Mouse (Mus musculus) erythroblast, adult 5-6 weeks (primary cell): Measurements from ENCODE around the gene Lancl2. TPM values are rescaled to one million over a fixed set of nuclear protein-coding genes. Genes with fewer than 3 reads are reported as not detected.

Source experiments
- ATAC-seq: replicated peaks from 2 replicates; pipeline ENCODE4 v1.8.0; 2016; ENCODE audit warnings: moderate number of reproducible peaks, mild to moderate bottlenecking, moderate TSS enrichment, inconsistent platforms; ENCODE audit not compliant: poor library complexity, low FRiP score, severe bottlenecking
- total RNA-seq, 2 experiments: library from RNA; stranded (forward) in 1 of 2; stranded (reverse) in 1 of 2; fragments of 150-400 nt in 1 of 2; fragments of 200-764, 138-1000 nt in 1 of 2; gene quantifications; 2 replicates each; pipeline versions ENCODE4 v1.2.3 to v1.2.4; 2015 to 2017; ENCODE audit warnings: low replicate concordance in 2 of 2

The Lancl2 gene
- total RNA-seq (2015; ENCODE audit: low replicate concordance) (13.1 and 21.7 TPM in 2 replicates), total RNA-seq (2017; ENCODE audit: low replicate concordance) (26.2 and 45.4 TPM in 2 replicates)

- ATAC-seq: peak; percentile 43
Observed at GRCm38 (mm10) chr6:57702376-57702742, at the start of gene Lancl2. Lancl2 (plus strand) TSS chr6:57702540.

- no peak for ATAC-seq
Observed at GRCm38 (mm10) chr6:57661295-57661694, 41.0 kb upstream of the Lancl2 start.

- no peak for ATAC-seq
Observed at GRCm38 (mm10) chr6:57684156-57684555, 18.2 kb upstream of the Lancl2 start.

GRCm38 (mm10) chr6:57691467-57692261, 10.7 kb upstream of the Lancl2 start, which contains the start of gene Pyurf:
Pyurf (minus strand) TSS chr6:57692078.
- peak; percentile 94 for ATAC-seq

- ATAC-seq: no peak
Observed at GRCm38 (mm10) chr6:57693116-57693515, 9.2 kb upstream of the Lancl2 start.

DNA sequence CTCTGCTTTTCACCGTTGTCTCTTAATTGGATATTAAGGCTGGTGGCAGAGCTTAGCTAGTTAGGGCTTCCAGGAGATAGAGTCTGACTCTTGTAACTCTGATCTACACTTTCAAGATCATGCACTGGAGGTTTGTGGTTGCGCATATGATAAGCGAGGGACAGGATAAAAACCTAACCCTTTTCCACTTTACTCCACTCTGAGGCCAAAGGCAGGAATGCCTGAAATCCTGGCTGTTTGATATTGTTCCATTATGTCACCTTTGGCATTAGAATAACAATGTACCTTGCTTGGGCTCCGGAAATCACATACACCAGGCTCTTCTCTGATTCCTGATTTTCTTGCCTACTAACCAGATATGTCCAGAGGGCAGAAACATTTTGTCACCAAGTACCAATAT, 654 bp upstream of the Lancl2 start:
- no peak for ATAC-seq

- peak; percentile 94 for ATAC-seq
Observed at GRCm38 (mm10) chr6:57702743-57703499, 581 bp downstream of the Lancl2 start.

DNA sequence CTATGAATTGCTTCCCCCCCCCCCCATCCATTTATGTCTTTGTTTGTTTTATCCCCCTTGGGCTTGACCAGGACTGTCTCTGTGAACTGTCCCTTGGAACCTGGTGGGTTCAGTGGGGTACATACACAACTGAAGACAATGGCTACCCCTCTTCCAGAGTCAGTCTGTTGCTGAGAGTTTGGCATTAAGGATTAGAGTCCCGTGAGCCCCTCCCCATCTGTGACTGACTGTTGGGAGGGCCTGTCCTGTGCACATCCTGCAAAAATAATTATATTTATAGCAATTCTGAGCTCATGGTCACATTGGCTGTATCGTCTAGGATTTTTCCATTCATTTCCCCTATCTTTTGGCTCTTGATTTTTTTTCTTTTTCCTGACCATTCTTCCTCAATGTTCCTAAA, 1.4 kb downstream of the Lancl2 start:
- peak; percentile 20 for ATAC-seq

DNA sequence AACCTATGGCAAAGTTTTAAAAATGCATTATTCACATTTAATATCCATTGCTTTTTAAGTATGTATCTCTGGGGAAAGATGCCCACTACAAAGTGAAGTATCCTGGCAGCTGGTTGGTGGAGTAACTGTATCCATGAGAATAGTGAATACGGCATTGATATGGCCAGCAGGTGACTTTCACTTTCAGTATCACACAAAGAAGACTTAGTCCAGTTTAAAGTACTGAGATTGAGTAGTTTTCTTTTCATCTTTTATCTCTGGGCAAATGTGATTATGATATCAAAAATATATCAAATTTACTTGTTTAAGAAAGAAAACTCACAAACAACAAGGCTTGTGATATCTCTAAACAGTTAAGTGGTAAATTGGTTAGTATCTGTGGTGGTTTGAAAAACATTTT, 4.4 kb downstream of the Lancl2 start:
- no peak for ATAC-seq

DNA sequence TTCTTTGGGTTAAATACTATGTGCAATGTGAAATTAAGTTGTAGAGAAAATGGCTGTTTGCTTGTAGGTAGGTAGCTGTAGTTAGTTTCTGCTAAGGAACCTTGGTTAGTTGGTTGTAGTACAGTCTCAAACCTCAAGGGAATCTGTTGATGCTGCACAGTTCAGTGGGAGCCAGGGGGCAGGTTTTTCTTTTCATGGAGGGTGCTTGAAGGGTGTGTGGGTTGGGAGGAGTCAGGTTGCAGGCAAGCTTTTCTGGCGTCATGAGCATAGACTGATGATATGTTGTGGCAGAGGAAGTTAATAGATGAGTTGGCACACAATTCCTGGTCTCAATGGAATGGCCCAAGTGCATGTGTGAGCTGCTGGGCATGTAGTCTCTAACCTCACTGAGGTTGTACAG, 9.4 kb downstream of the Lancl2 start:
- ATAC-seq: peak; percentile 75

DNA sequence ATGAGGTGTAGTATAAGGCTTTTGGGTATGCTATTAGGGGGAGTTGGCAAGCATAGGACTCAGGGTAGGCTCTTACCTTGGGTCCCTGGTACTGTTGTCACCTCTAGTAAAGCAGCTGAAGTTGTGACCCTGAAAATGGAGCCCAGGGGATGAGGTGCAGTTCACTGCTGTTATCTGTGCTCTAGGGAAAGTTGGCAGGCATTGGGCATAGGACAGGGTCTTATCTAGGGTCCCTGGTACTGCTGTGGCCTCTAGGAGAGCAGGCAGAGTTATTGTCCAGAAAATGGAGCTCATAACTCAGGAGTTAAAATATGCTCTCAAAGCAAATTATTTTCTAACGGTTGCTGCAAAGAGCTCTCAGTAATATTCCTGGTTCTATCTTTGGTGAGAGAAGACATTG, 19.0 kb downstream of the Lancl2 start:
- ATAC-seq: peak; percentile 76

DNA sequence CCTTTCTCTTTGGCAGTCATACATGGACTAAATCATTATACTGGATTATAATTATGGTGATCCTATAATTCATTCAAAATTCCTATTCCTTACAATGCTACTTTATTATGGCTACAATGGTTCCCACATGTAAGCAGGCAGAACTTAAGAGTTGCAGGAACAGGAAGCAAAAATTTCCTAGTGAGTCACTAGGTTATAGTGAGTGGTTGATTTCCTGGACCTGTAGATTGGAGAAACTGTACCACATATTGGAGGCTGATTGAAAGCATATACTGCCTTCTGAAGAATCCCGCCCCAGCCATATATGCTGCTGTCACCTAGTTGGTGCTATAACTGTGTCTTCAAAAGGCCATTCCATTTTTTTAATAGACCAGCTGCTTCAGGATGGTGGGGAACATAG, 40.4 kb downstream of the Lancl2 start:
- no peak for ATAC-seq

DNA sequence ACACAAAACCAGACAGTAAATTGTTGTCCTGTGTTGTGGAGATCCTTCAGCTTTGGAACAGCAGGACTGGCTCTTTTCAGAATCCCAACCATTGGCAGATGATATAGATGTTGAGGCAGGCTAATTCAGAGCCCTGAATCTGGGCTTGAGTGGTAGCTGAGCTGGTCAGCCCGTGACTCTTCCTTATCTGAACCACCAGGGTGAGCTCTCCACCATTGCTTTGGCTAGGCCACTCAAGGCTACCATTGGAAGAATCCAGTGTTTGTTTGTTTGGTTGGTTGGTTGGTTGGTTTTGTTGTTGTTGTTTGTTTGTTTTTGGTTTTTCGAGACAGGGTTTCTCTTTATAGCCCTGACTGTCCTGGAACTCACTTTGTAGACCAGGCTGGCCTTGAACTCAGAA, 41.0 kb downstream of the Lancl2 start:
- peak; percentile 66 for ATAC-seq

GRCm38 (mm10) chr6:57744123-57744522, 41.8 kb downstream of the Lancl2 start:
- peak; percentile 4; the same call in 1 of the 2 replicates for ATAC-seq

DNA sequence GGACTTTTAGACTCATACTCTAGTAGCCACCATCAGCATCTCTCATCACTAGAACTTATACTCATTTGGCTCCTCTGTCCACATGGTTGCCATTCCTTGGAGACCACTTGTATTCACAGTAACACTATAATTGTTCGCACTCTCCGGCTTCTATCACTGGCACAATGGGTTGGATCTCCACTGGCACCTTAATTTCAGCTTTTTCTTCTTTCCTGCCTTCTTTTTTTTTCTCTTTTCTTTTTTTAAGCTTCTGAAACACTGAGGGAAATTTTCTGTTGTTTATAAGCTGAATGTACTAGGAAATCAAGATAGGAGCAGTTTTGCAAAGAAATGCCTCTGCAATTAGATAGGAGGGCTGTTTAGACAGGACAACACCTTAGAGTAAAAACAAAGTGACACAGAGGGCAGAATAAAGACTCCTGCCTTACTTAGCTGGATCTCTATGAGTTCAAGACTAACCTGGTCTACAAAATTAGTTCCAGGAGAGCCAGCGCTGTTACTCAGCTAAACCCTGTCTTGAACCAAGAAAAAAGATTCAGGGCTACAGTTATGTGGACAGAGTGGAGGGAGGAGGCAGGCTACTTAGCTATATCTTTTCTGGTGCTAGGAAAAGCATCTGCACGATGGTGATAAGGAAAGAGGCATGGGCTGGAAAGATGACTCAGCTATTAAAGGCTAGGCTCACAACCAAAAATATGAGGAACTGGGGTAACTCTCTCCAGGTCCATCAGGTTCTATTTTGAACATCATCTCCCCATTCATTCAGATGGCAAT, 42.8 kb downstream of the Lancl2 start:
- peak; percentile 85 for ATAC-seq

DNA sequence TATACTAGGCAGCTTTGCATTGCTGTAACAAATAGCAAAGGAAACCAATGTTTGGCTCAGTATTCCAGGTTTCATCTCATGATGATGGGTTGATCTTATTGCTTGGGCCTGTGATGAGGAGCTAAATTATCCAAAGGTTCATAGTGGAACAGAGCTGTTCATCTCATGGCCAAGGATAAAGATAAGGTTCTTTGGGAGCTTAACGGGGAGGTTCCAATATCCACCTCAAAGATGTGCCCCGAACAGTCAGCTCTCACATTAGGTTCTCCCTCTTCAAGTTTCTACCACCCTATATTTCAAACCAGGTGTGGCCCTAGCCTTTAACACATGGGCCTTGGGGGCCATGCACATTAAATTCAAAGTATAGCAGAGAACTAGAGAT, 43.4 kb downstream of the Lancl2 start:
- peak; percentile 57 for ATAC-seq

DNA sequence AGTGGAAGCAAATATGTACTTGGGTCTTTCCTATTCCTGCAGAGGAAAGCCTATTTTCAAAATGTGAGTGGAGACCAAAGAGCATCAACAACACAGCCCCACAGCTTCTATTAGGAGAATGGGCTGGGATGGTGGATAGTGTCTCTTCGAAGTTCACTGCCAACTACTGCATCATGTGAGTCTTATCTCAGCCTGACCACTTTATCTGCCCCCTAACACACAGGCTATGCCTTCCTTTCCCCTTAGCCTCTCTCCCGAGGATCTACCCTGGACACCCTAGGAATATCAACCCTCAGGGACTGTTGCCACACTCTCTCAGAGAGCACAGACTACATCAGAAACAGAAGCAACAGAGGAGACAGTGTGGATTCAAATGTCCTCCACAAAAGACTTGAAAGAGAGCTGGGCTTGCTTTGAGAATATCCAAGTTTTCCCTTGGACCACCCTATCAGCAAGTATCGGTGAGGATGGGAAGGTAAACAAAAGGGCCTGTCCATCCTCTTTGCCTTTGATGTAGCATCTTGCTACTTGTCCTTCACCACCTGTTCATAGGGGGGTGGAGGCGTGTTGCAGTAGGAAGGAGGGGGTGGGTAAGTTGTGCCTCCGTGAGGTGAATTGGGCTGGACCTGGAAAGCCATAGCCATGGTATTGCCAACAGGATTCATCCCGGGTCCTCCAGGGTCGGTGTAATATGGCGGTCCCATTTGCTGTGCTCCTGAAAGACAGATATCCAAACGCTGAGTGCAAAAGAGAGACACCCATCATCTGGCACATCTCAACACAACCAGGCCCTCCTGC, 51.8 kb downstream of the Lancl2 start:
- ATAC-seq: peak; percentile 84

- ATAC-seq: no peak
Observed at GRCm38 (mm10) chr6:57763054-57763453, 60.7 kb downstream of the Lancl2 start.

DNA sequence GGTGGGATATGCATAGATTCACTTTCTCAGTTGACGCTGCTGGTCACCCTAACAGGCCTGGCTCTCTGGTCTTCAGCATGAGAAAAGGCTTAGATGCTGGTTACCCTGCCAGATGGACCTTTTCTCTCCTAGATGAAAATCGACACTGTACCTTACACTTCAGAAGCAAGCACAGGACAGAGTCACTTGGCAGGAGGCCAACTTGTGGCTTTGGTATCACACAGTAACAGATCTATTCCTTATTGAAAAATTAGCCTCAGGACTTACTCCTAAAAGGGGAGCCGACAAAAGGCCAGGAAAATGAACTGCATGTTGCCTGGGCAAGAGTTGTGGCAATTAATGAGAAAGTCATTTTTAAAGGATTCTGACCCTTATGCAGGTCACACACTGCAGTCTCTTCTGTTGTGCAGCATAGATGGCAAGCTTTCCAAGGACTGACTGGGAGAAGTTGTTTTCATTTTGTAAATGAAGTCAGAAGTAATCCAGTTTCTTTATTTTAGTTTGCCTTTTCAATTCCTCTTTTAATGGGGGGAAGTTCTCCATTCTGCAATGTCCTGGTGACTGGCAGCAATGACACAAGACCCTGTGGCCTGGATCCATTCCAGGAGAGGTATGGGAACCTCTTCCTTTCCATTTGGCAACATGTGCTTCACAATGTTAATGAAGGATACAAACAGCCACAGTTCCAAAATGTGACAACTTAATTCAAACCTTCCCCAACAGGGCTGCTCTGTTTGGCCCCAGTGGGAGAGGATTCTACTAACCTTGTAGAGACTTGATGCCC, 62.9 kb downstream of the Lancl2 start:
- ATAC-seq: 0 out of 2 replicates have a peak, but pooled peaks have one; percentile 3
